In genomic region chr19:57627251-57627650, GRCm38 (mm10) we compare ENCODE assay signal across 23 mouse cellular contexts.
"Had no signal": no experiment of that assay in that cellular context is flagged by ENCODE, and none has a peak within 500 bp of the region (broad histone marks: within the 10 kb centered on the region; RNA-seq: fewer than 3 reads in every experiment).

No protein-coding gene starts in this region.

- DNase-seq: kidney, adult 11 months; kidney, adult 8-10 months; kidney, postnatal 10 days; kidney, postnatal 36 days; left cerebral cortex, postnatal 4 days; liver, postnatal 0 days; lung, embryonic 14.5 days; right cerebral cortex, adult 18-20 months; right cerebral cortex, postnatal 14 days; right cerebral cortex, postnatal 4 days; thymus, adult 18-20 months; thymus, postnatal 36 days had no signal

- H3K4me1 ChIP-seq: kidney, embryonic 15.5 days; limb, embryonic 12.5 days; limb, embryonic 15.5 days; midbrain, embryonic 12.5 days; midbrain, embryonic 15.5 days; neural tube, embryonic 12.5 days had no signal

- H3K36me3 ChIP-seq: midbrain, embryonic 15.5 days; neural tube, embryonic 15.5 days had no signal

- H3K27ac ChIP-seq: kidney, embryonic 15.5 days; limb, embryonic 12.5 days; limb, embryonic 15.5 days; liver, embryonic 14.5 days; macrophage; midbrain, embryonic 12.5 days; midbrain, embryonic 15.5 days; neural tube, embryonic 12.5 days; neural tube, embryonic 15.5 days had no signal

- H3K27me3 ChIP-seq: kidney, embryonic 15.5 days; limb, embryonic 12.5 days; limb, embryonic 15.5 days; midbrain, embryonic 12.5 days; midbrain, embryonic 15.5 days; neural tube, embryonic 12.5 days; neural tube, embryonic 15.5 days had no signal

- H3K9me3 ChIP-seq: kidney, embryonic 15.5 days; limb, embryonic 12.5 days; limb, embryonic 15.5 days; midbrain, embryonic 12.5 days; midbrain, embryonic 15.5 days; neural tube, embryonic 12.5 days; neural tube, embryonic 15.5 days had no signal

- H3K4me2 ChIP-seq: kidney, embryonic 15.5 days; limb, embryonic 12.5 days; limb, embryonic 15.5 days; liver, embryonic 11.5 days; lung, embryonic 14.5 days; midbrain, embryonic 12.5 days; midbrain, embryonic 15.5 days; neural tube, embryonic 12.5 days; neural tube, embryonic 15.5 days had no signal

- ATAC-seq: inflammation-experienced regulatory T-cells, adult 6 months; liver, postnatal 0 days; midbrain, embryonic 15.5 days had no signal

- H3K4me3 ChIP-seq: kidney, embryonic 15.5 days; limb, embryonic 12.5 days; limb, embryonic 15.5 days; midbrain, embryonic 12.5 days; midbrain, embryonic 15.5 days; neural tube, embryonic 12.5 days; neural tube, embryonic 15.5 days had no signal

- H3K9ac ChIP-seq: kidney, embryonic 15.5 days; limb, embryonic 12.5 days; limb, embryonic 15.5 days; liver, embryonic 14.5 days; liver, postnatal 0 days; lung, embryonic 14.5 days; midbrain, embryonic 12.5 days; midbrain, embryonic 15.5 days; neural tube, embryonic 12.5 days; neural tube, embryonic 15.5 days had no signal
